ENCODE assay signal across 23 mouse cellular contexts in genomic region chr17:26240120-26240790, GRCm38 (mm10). TPM values are rescaled to one million over a fixed set of nuclear protein-coding genes. Genes with fewer than 3 reads are reported as not detected.
DNase-seq lines count a peak whose midpoint lies in the region; ATAC-seq and TF ChIP-seq lines count a peak whose summit lies in the region.
"Had no signal": no experiment of that assay in that cellular context is flagged by ENCODE, and none has a peak within 500 bp of the region (broad histone marks: within the 10 kb centered on the region; RNA-seq: fewer than 3 reads in every experiment).

No protein-coding gene starts in this region.

- no peak overlapping the region for H3K4me3 ChIP-seq in ES-E14 (ENCODE audit: insufficient read depth in 1 of 2, low read depth in 1 of 2, low read length in 2 of 2, poor library complexity in 1 of 2, severe bottlenecking in 1 of 2)
- no peak overlapping the region for H3K4me3 ChIP-seq in intestine, postnatal 0 days (ENCODE audit: low read depth, low read length)
- H3K4me3 ChIP-seq in embryonic facial prominence, embryonic 10.5 days: no peak overlapping the region
- H3K4me3 ChIP-seq: embryonic facial prominence, embryonic 12.5 days; heart, embryonic 15.5 days; kidney, embryonic 15.5 days; lung, embryonic 15.5 days; neural tube, embryonic 12.5 days had no signal

- TF ChIP-seq CTCF in intestine, postnatal 0 days (IDR thresholded peaks at IDR 0.05; ENCODE audit: low read depth): no peak

- in situ Hi-C loops in ES-E14 (cut with MboI; ENCODE audit: low sequenced_read_pairs in 2 of 2, unreplicated experiment in 2 of 2): no loop called here

- H3K27ac ChIP-seq in ES-E14 (ENCODE audit: insufficient read depth, low read depth, low read length, poor library complexity, severe bottlenecking): no peak overlapping the region
- H3K27ac ChIP-seq in intestine, postnatal 0 days (ENCODE audit: low read depth, low read length): peak overlapping the region; percentile 68
- H3K27ac ChIP-seq in embryonic facial prominence, embryonic 10.5 days (replicated peaks): no peak overlapping the region
- H3K27ac ChIP-seq: embryonic facial prominence, embryonic 12.5 days; heart, embryonic 15.5 days; kidney, embryonic 15.5 days; lung, embryonic 15.5 days; macrophage; neural tube, embryonic 12.5 days had no signal

- DNase-seq in CD4-positive, CD25-positive, alpha-beta regulatory T cell, adult 2 months (ENCODE audit: low read depth, low spot score): peak; percentile 35
- no peak for DNase-seq in ES-E14 (ENCODE audit: low read depth, low spot score)
- no peak for DNase-seq in embryonic facial prominence, embryonic 10.5 days (ENCODE audit: low spot score)
- no peak for DNase-seq in heart, adult 9 months (ENCODE audit: low spot score in 2 of 2)
- no peak for DNase-seq in retina, embryonic 14.5 days (ENCODE audit: low spot score)
- DNase-seq: adrenal gland, postnatal 10 days; heart, adult 11 months; midbrain, embryonic 14.5 days; right cerebral cortex, postnatal 14 days; thymus, postnatal 25 days had no signal

- H3K4me1 ChIP-seq in ES-E14 (ENCODE audit: control insufficient read depth in 2 of 2, insufficient read depth in 2 of 2, low read length in 2 of 2, poor library complexity in 1 of 2): peaks cover 4% of the 10 kb centered on the region in 2 experiments; a peak in 2 of 4 replicates
- H3K4me1 ChIP-seq in intestine, postnatal 0 days (replicated peaks; ENCODE audit: control insufficient read depth, insufficient read depth, low read length): 0 out of 2 replicates have a peak, but pooled peaks cover 5% of the 10 kb centered on the region
- peaks cover 32% of the 10 kb centered on the region for H3K4me1 ChIP-seq in embryonic facial prominence, embryonic 10.5 days

- no peak overlapping the region for H3K9ac ChIP-seq in ES-E14 (ENCODE audit: insufficient read depth, low read depth, low read length, poor library complexity, severe bottlenecking)
- H3K9ac ChIP-seq in intestine, postnatal 0 days (ENCODE audit: low read depth, low read length): no peak overlapping the region
- H3K9ac ChIP-seq: embryonic facial prominence, embryonic 12.5 days; heart, embryonic 15.5 days; kidney, embryonic 15.5 days; lung, embryonic 15.5 days; neural tube, embryonic 12.5 days had no signal

- H3K36me3 ChIP-seq in ES-E14 (ENCODE audit: control insufficient read depth, insufficient read depth, low read length, poor library complexity, severe bottlenecking): no peaks in the 10 kb centered on the region
- H3K36me3 ChIP-seq in intestine, postnatal 0 days (ENCODE audit: control insufficient read depth, insufficient read depth): no peaks in the 10 kb centered on the region
- no peaks in the 10 kb centered on the region for H3K36me3 ChIP-seq in embryonic facial prominence, embryonic 10.5 days (replicated peaks)
- H3K36me3 ChIP-seq: embryonic facial prominence, embryonic 12.5 days; heart, embryonic 15.5 days; kidney, embryonic 15.5 days; lung, embryonic 15.5 days; neural tube, embryonic 12.5 days had no signal

- WGBS in intestine, postnatal 0 days: 33% methylated on average over 6 of the region's 6 CpGs
- WGBS in embryonic facial prominence, embryonic 10.5 days: 86% methylated on average over 6 of the region's 6 CpGs

- H3K9me3 ChIP-seq in ES-E14 (ENCODE audit: control insufficient read depth, insufficient read depth, low read depth, low read length): no peaks in the 10 kb centered on the region
- H3K9me3 ChIP-seq in intestine, postnatal 0 days (ENCODE audit: control insufficient read depth): no peaks in the 10 kb centered on the region
- H3K9me3 ChIP-seq in embryonic facial prominence, embryonic 10.5 days: no peaks in the 10 kb centered on the region
- H3K9me3 ChIP-seq: embryonic facial prominence, embryonic 12.5 days; heart, embryonic 15.5 days; kidney, embryonic 15.5 days; lung, embryonic 15.5 days; neural tube, embryonic 12.5 days had no signal

- H3K4me2 ChIP-seq in intestine, postnatal 0 days (replicated peaks; ENCODE audit: low read depth): 0 out of 2 replicates have a peak overlapping the region, but pooled peaks have one; percentile 14
- H3K4me2 ChIP-seq: embryonic facial prominence, embryonic 12.5 days; heart, embryonic 15.5 days; kidney, embryonic 15.5 days; lung, embryonic 15.5 days; neural tube, embryonic 12.5 days had no signal

- no peak for ATAC-seq in CD4-positive, CD25-positive, alpha-beta regulatory T cell, adult 4 months
- no peak for ATAC-seq in intestine, postnatal 0 days
- 0 out of 2 replicates have a peak, but pooled peaks have one; percentile 40 for ATAC-seq in megakaryocyte-erythroid progenitor cell, adult 5-6 weeks (replicated peaks; ENCODE audit: low FRiP score, low TSS enrichment, poor library complexity, severe bottlenecking)
- ATAC-seq: forebrain, embryonic 16.5 days had no signal

- no peaks in the 10 kb centered on the region for H3K27me3 ChIP-seq in intestine, postnatal 0 days (replicated peaks; ENCODE audit: control insufficient read depth, insufficient read depth, low read length)
- H3K27me3 ChIP-seq in embryonic facial prominence, embryonic 10.5 days (replicated peaks; ENCODE audit: low read depth, poor library complexity, severe bottlenecking): no peaks in the 10 kb centered on the region
- H3K27me3 ChIP-seq: embryonic facial prominence, embryonic 12.5 days; heart, embryonic 15.5 days; kidney, embryonic 15.5 days; lung, embryonic 15.5 days; neural tube, embryonic 12.5 days had no signal

TF ChIP-seq in ES-E14, 5 proteins besides CTCF, POLR2A, EP300 and RAD21:
- TF ChIP-seq CHD2 (IDR thresholded peaks at IDR 0.05; ENCODE audit: low read depth, low read length) (no peak), ZNF384 (IDR thresholded peaks at IDR 0.05; ENCODE audit: low read depth, low read length) (0 out of 2 replicates have a peak, but pooled peaks have one; percentile 13)

RNA-seq across cellular contexts. Expression of gene Fam234a, which starts 3.8 kb away (rescaled TPM):
- polyA plus RNA-seq in CD4-positive, CD25-positive, alpha-beta regulatory T cell, adult 4 months (2017; shearing (Covaris generic)): 10 to 100 TPM; 12.6 to 23.0 TPM
- total RNA-seq in ES-E14 (2012; rRNA removed): 22.1 and 28.4 TPM in 2 replicates
- polyA plus RNA-seq in intestine, postnatal 0 days (2015; fragmentation: Nextera tagmentation; extraction: Ambion mirVana): 113 and 116 TPM in 2 replicates
- total RNA-seq in megakaryocyte-erythroid progenitor cell, adult 5-6 weeks (2014; fragmentation: Nextera tagmentation): 5.5 and 6.2 TPM in 2 replicates
- 4.6 and 5.3 TPM in 2 replicates for total RNA-seq in megakaryocyte-erythroid progenitor cell, adult 5-6 weeks (2017)
- polyA plus RNA-seq in embryonic facial prominence, embryonic 10.5 days (2016; fragmentation: Nextera tagmentation; extraction: Ambion mirVana): 26.8 and 27.6 TPM in 2 replicates

RNA-seq across cellular contexts. Expression of gene Luc7l, which starts 12.4 kb away (rescaled TPM):
- 10 to 100 TPM; 59.7 to 67.6 TPM for polyA plus RNA-seq in CD4-positive, CD25-positive, alpha-beta regulatory T cell, adult 4 months (2017; shearing (Covaris generic))
- total RNA-seq in ES-E14 (2012; rRNA removed): 112 and 115 TPM in 2 replicates
- 28.1 and 32.7 TPM in 2 replicates for polyA plus RNA-seq in intestine, postnatal 0 days (2015; fragmentation: Nextera tagmentation; extraction: Ambion mirVana)
- total RNA-seq in megakaryocyte-erythroid progenitor cell, adult 5-6 weeks (2014; fragmentation: Nextera tagmentation): 92.6 and 106 TPM in 2 replicates
- total RNA-seq in megakaryocyte-erythroid progenitor cell, adult 5-6 weeks (2017): 156 and 197 TPM in 2 replicates
- polyA plus RNA-seq in embryonic facial prominence, embryonic 10.5 days (2016; fragmentation: Nextera tagmentation; extraction: Ambion mirVana): 135 and 138 TPM in 2 replicates

RNA-seq across cellular contexts. Expression of gene Arhgdig, which starts 32.7 kb away (rescaled TPM):
- polyA plus RNA-seq in CD4-positive, CD25-positive, alpha-beta regulatory T cell, adult 4 months (2017; shearing (Covaris generic)): not detected
- total RNA-seq in ES-E14 (2012; rRNA removed): 15.0 and 23.9 TPM in 2 replicates
- polyA plus RNA-seq in intestine, postnatal 0 days (2015; fragmentation: Nextera tagmentation; extraction: Ambion mirVana): 10.5 and 11.7 TPM in 2 replicates
- 6.3 and 10.4 TPM in 2 replicates for total RNA-seq in megakaryocyte-erythroid progenitor cell, adult 5-6 weeks (2014; fragmentation: Nextera tagmentation)
- 1.0 and 4.5 TPM in 2 replicates for total RNA-seq in megakaryocyte-erythroid progenitor cell, adult 5-6 weeks (2017)
- 8.5 and 13.4 TPM in 2 replicates for polyA plus RNA-seq in embryonic facial prominence, embryonic 10.5 days (2016; fragmentation: Nextera tagmentation; extraction: Ambion mirVana)
- total RNA-seq: common myeloid progenitor, adult 5-6 weeks; hematopoietic stem cell, adult 5-6 weeks had no signal
- polyA plus RNA-seq: macrophage had no signal

RNA-seq across cellular contexts. Expression of gene Rgs11, which starts 37.5 kb away (rescaled TPM):
- 10 to 100 TPM in 1 of 2 experiments, 1 to 10 TPM in 1; 6.2 to 14.2 TPM for polyA plus RNA-seq in CD4-positive, CD25-positive, alpha-beta regulatory T cell, adult 4 months (2017; shearing (Covaris generic))
- 5.6 and 18.9 TPM in 2 replicates for total RNA-seq in ES-E14 (2012; rRNA removed)
- polyA plus RNA-seq in intestine, postnatal 0 days (2015; fragmentation: Nextera tagmentation; extraction: Ambion mirVana): 1.1 and 1.2 TPM in 2 replicates
- total RNA-seq in megakaryocyte-erythroid progenitor cell, adult 5-6 weeks (2014; fragmentation: Nextera tagmentation): 1.4 TPM in 1 of 2 replicates, not detected in the other
- total RNA-seq in megakaryocyte-erythroid progenitor cell, adult 5-6 weeks (2017): not detected in 2 replicates
- polyA plus RNA-seq in embryonic facial prominence, embryonic 10.5 days (2016; fragmentation: Nextera tagmentation; extraction: Ambion mirVana): 1.5 and 4.7 TPM in 2 replicates

RNA-seq across cellular contexts. Expression of gene Pdia2, which starts 41.4 kb away (rescaled TPM):
- not detected for polyA plus RNA-seq in CD4-positive, CD25-positive, alpha-beta regulatory T cell, adult 4 months (2017; shearing (Covaris generic))
- 0.16 and 0.18 TPM in 2 replicates for total RNA-seq in ES-E14 (2012; rRNA removed)
- polyA plus RNA-seq in intestine, postnatal 0 days (2015; fragmentation: Nextera tagmentation; extraction: Ambion mirVana): 9.9 and 16.3 TPM in 2 replicates
- total RNA-seq in megakaryocyte-erythroid progenitor cell, adult 5-6 weeks (2014; fragmentation: Nextera tagmentation): 14.1 and 22.5 TPM in 2 replicates
- total RNA-seq in megakaryocyte-erythroid progenitor cell, adult 5-6 weeks (2017): 6.6 and 13.9 TPM in 2 replicates
- polyA plus RNA-seq in embryonic facial prominence, embryonic 10.5 days (2016; fragmentation: Nextera tagmentation; extraction: Ambion mirVana): 0.31 and 1.1 TPM in 2 replicates
- total RNA-seq: gastrocnemius, adult 18-20 months had no signal
- polyA plus RNA-seq: forebrain, embryonic 16.5 days; macrophage; midbrain, embryonic 14.5 days had no signal
